Mouse (Mus musculus): ENCODE data around the gene Uvrag.

GRCm38 (mm10) chr7:98938621-98939020 lies 202.3 kb downstream of the Uvrag start:
- TF ChIP-seq CTCF (IDR thresholded peaks at IDR 0.05; ENCODE audit: borderline replicate concordance, extremely low read depth, insufficient read depth, insufficient read length) (no peak), POLR2A (IDR thresholded peaks at IDR 0.05; ENCODE audit: borderline replicate concordance, extremely low read depth, insufficient read depth, insufficient read length, poor library complexity, severe bottlenecking) (no peak)

All from brain, embryonic 14.5 days (tissue).